Mouse (Mus musculus): ENCODE data around the gene Anapc4. TPM values are rescaled to one million over a fixed set of nuclear protein-coding genes. Genes with fewer than 3 reads are reported as not detected.
A peak's percentile ranks its signal among the peaks of the same experiment; 100 is the strongest.

The Anapc4 gene
- polyA plus RNA-seq, 1 experiment from 2014 or later: 113 TPM

- Histone ChIP-seq H3K27ac (no peak overlapping the region), H3K36me3 (peaks cover 5% of the 10 kb centered on the region; the same call in 1 of the 2 replicates), H3K9me3 (no peaks in the 10 kb centered on the region), H3K4me3 (no peak overlapping the region), H3K4me2 (no peak overlapping the region), H3K27me3 (no peaks in the 10 kb centered on the region), H3K4me1 (no peaks in the 10 kb centered on the region), H3K9ac (no peak overlapping the region)
- no peak for ATAC-seq (ENCODE audit: borderline replicate concordance, extremely low read depth, low FRiP score, low TSS enrichment)
- 89% methylated on average over 7 of the region's 7 CpGs for WGBS
These were observed 15.1 kb upstream of the Anapc4 start for GRCm38 (mm10) chr5:52818676-52819075.

- Histone ChIP-seq H3K4me1 (no peaks in the 10 kb centered on the region), H3K9ac (no peak overlapping the region), H3K27ac (no peak overlapping the region), H3K4me3 (no peak overlapping the region), H3K36me3 (peaks cover 12% of the 10 kb centered on the region; the same call in 1 of the 2 replicates), H3K9me3 (no peaks in the 10 kb centered on the region), H3K27me3 (no peaks in the 10 kb centered on the region), H3K4me2 (no peak overlapping the region)
- no peak for ATAC-seq (ENCODE audit: borderline replicate concordance, extremely low read depth, low FRiP score, low TSS enrichment)
- WGBS: 19% methylated on average over 3 of the region's 3 CpGs
These were observed 12.1 kb upstream of the Anapc4 start for GRCm38 (mm10) chr5:52821691-52822090.

GRCm38 (mm10) chr5:52827923-52828322 is 5.9 kb upstream of the Anapc4 start:
- no peaks in the 10 kb centered on the region for H3K9me3 ChIP-seq
- H3K9ac ChIP-seq: no peak overlapping the region
- WGBS: 57% methylated on average over 4 of the region's 4 CpGs
- no peak overlapping the region for H3K27ac ChIP-seq
- H3K4me2 ChIP-seq: no peak overlapping the region
- H3K36me3 ChIP-seq: peaks cover 10% of the 10 kb centered on the region; the same call in 1 of the 2 replicates
- no peak for ATAC-seq (ENCODE audit: borderline replicate concordance, extremely low read depth, low FRiP score, low TSS enrichment)
- no peak overlapping the region for H3K4me3 ChIP-seq
- H3K27me3 ChIP-seq: no peaks in the 10 kb centered on the region
- H3K4me1 ChIP-seq: peaks cover 3% of the 10 kb centered on the region

GRCm38 (mm10) chr5:52833005-52833404 is 807 bp upstream of the Anapc4 start:
- Histone ChIP-seq H3K36me3 (peaks cover 14% of the 10 kb centered on the region; the same call in 1 of the 2 replicates), H3K27ac (peak overlapping the region; percentile 83), H3K4me1 (peaks cover 19% of the 10 kb centered on the region), H3K9ac (0 out of 2 replicates have a peak overlapping the region, but pooled peaks have one; percentile 23), H3K4me3 (peak overlapping the region; percentile 83), H3K4me2 (peak overlapping the region; percentile 52), H3K27me3 (no peaks in the 10 kb centered on the region), H3K9me3 (no peaks in the 10 kb centered on the region)
- no peak for ATAC-seq (ENCODE audit: borderline replicate concordance, extremely low read depth, low FRiP score, low TSS enrichment)

GRCm38 (mm10) chr5:52834386-52834785 is 574 bp downstream of the Anapc4 start:
- H3K9me3 ChIP-seq: no peaks in the 10 kb centered on the region
- peak overlapping the region; percentile 96 for H3K9ac ChIP-seq
- 5% methylated on average over 8 of the region's 8 CpGs for WGBS
- H3K4me3 ChIP-seq: peak overlapping the region; percentile 83
- peak overlapping the region; percentile 58 for H3K4me2 ChIP-seq
- peaks cover 19% of the 10 kb centered on the region for H3K4me1 ChIP-seq
- peak; percentile 6; the same call in 1 of the 2 replicates for ATAC-seq (ENCODE audit: borderline replicate concordance, extremely low read depth, low FRiP score, low TSS enrichment)
- peak overlapping the region; percentile 92 for H3K27ac ChIP-seq
- H3K36me3 ChIP-seq: peaks cover 26% of the 10 kb centered on the region; the same call in 1 of the 2 replicates
- no peaks in the 10 kb centered on the region for H3K27me3 ChIP-seq

GRCm38 (mm10) chr5:52844319-52844718 is 10.5 kb downstream of the Anapc4 start:
- Histone ChIP-seq H3K27ac (0 out of 2 replicates have a peak overlapping the region, but pooled peaks have one; percentile 15), H3K27me3 (no peaks in the 10 kb centered on the region), H3K4me1 (no peaks in the 10 kb centered on the region), H3K4me2 (no peak overlapping the region), H3K9me3 (no peaks in the 10 kb centered on the region), H3K9ac (no peak overlapping the region), H3K36me3 (peaks cover 68% of the 10 kb centered on the region), H3K4me3 (no peak overlapping the region)
- no peak for ATAC-seq (ENCODE audit: borderline replicate concordance, extremely low read depth, low FRiP score, low TSS enrichment)
- whole genome bisulfite sequencing: 63% methylated on average over 7 of the region's 7 CpGs

GRCm38 (mm10) chr5:52855727-52856126 is 21.9 kb downstream of the Anapc4 start:
- no peak overlapping the region for H3K4me2 ChIP-seq
- 89% methylated on average over 5 of the region's 5 CpGs for WGBS
- no peak overlapping the region for H3K4me3 ChIP-seq
- H3K9ac ChIP-seq: no peak overlapping the region
- no peak overlapping the region for H3K27ac ChIP-seq
- no peaks in the 10 kb centered on the region for H3K27me3 ChIP-seq
- peaks cover 69% of the 10 kb centered on the region for H3K36me3 ChIP-seq
- H3K4me1 ChIP-seq: no peaks in the 10 kb centered on the region
- no peak for ATAC-seq (ENCODE audit: borderline replicate concordance, extremely low read depth, low FRiP score, low TSS enrichment)
- no peaks in the 10 kb centered on the region for H3K9me3 ChIP-seq

- no peak overlapping the region for H3K4me2 ChIP-seq
- no peaks in the 10 kb centered on the region for H3K27me3 ChIP-seq
- H3K4me1 ChIP-seq: peaks cover 4% of the 10 kb centered on the region; the same call in 1 of the 2 replicates
- WGBS: 84% methylated on average over 8 of the region's 8 CpGs
- no peak overlapping the region for H3K27ac ChIP-seq
- no peak for ATAC-seq (ENCODE audit: borderline replicate concordance, extremely low read depth, low FRiP score, low TSS enrichment)
- no peak overlapping the region for H3K9ac ChIP-seq
- H3K4me3 ChIP-seq: no peak overlapping the region
- H3K9me3 ChIP-seq: no peaks in the 10 kb centered on the region
- peaks cover 82% of the 10 kb centered on the region for H3K36me3 ChIP-seq
These were observed 30.6 kb downstream of the Anapc4 start for GRCm38 (mm10) chr5:52864446-52864845.

GRCm38 (mm10) chr5:52865825-52866224 is 32.0 kb downstream of the Anapc4 start:
- Histone ChIP-seq H3K27me3 (no peaks in the 10 kb centered on the region), H3K4me2 (no peak overlapping the region), H3K4me1 (peaks cover 4% of the 10 kb centered on the region; the same call in 1 of the 2 replicates), H3K9ac (no peak overlapping the region), H3K4me3 (no peak overlapping the region), H3K27ac (no peak overlapping the region), H3K9me3 (no peaks in the 10 kb centered on the region), H3K36me3 (peaks cover 69% of the 10 kb centered on the region)
- ATAC-seq (ENCODE audit: borderline replicate concordance, extremely low read depth, low FRiP score, low TSS enrichment): peak; percentile 64
- WGBS: 29% methylated on average over 9 of the region's 9 CpGs

GRCm38 (mm10) chr5:52866361-52867155 is 32.7 kb downstream of the Anapc4 start:
- Histone ChIP-seq H3K36me3 (peaks cover 62% of the 10 kb centered on the region), H3K9me3 (no peaks in the 10 kb centered on the region), H3K4me3 (no peak overlapping the region), H3K4me1 (peaks cover 4% of the 10 kb centered on the region; the same call in 1 of the 2 replicates), H3K4me2 (no peak overlapping the region), H3K9ac (no peak overlapping the region), H3K27ac (no peak overlapping the region), H3K27me3 (no peaks in the 10 kb centered on the region)
- no peak for ATAC-seq (ENCODE audit: borderline replicate concordance, extremely low read depth, low FRiP score, low TSS enrichment)
- WGBS: 62% methylated on average over 18 of the region's 18 CpGs

- no peaks in the 10 kb centered on the region for H3K9me3 ChIP-seq
- no peak overlapping the region for H3K4me3 ChIP-seq
- H3K36me3 ChIP-seq: peaks cover 40% of the 10 kb centered on the region
- H3K4me2 ChIP-seq: no peak overlapping the region
- H3K27me3 ChIP-seq: no peaks in the 10 kb centered on the region
- ATAC-seq (ENCODE audit: borderline replicate concordance, extremely low read depth, low FRiP score, low TSS enrichment): no peak
- WGBS: 76% methylated on average over 12 of the region's 12 CpGs
- no peak overlapping the region for H3K27ac ChIP-seq
- peaks cover 4% of the 10 kb centered on the region; the same call in 1 of the 2 replicates for H3K4me1 ChIP-seq
- H3K9ac ChIP-seq: no peak overlapping the region
These were observed 35.3 kb downstream of the Anapc4 start for GRCm38 (mm10) chr5:52868918-52869703.

- no peak overlapping the region for H3K4me2 ChIP-seq
- ATAC-seq (ENCODE audit: borderline replicate concordance, extremely low read depth, low FRiP score, low TSS enrichment): no peak
- 13% methylated on average over 1 of the region's 1 CpGs for WGBS
- H3K36me3 ChIP-seq: peaks cover 25% of the 10 kb centered on the region
- no peaks in the 10 kb centered on the region for H3K27me3 ChIP-seq
- H3K4me3 ChIP-seq: no peak overlapping the region
- H3K9me3 ChIP-seq: no peaks in the 10 kb centered on the region
- no peak overlapping the region for H3K27ac ChIP-seq
- H3K9ac ChIP-seq: no peak overlapping the region
- H3K4me1 ChIP-seq: no peaks in the 10 kb centered on the region
These were observed 37.6 kb downstream of the Anapc4 start for GRCm38 (mm10) chr5:52871461-52871860.

All from lung, embryonic 15.5 days (tissue).